In the genomic region with DNA sequence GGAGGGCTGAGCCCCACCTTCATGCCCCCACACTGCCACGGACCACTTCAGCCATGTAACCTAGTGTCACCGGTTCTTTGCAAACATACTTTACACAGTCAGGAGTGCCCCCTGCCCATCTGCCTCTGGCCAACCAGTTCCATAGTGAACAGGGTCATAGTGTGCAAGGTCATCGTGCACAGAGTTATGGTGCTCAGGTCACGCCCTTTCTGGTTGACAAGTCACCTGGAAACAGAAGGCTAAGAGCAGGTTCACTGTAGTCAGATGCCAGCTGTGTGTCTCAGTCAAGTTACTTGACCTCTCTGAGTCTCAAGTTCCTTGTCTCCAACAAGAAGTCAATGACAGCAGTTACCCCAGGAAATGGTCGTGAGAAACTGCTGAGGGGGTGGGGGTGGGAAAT, we compare ENCODE assay signal across 23 mouse cellular contexts.
"Had no signal": no experiment of that assay in that cellular context is flagged by ENCODE, and none has a peak within 500 bp of the region (broad histone marks: within the 10 kb centered on the region; RNA-seq: fewer than 3 reads in every experiment).

No protein-coding gene starts in this region.

- H3K4me2 ChIP-seq: limb, embryonic 13.5 days; liver, embryonic 12.5 days; liver, embryonic 15.5 days; lung, embryonic 15.5 days; midbrain, embryonic 13.5 days; neural tube, embryonic 13.5 days had no signal

- DNase-seq: layer of hippocampus, adult 9-11 months; liver; lung, adult 18-20 months; lung, postnatal 10 days; lung, postnatal 36 days; thymus, adult 2 months; thymus, postnatal 14 days; thymus, postnatal 4 days had no signal

- H3K4me3 ChIP-seq: limb, embryonic 10.5 days; limb, embryonic 13.5 days; liver, embryonic 12.5 days; liver, embryonic 15.5 days; lung, embryonic 15.5 days; megakaryocyte, embryonic 14.5 days; midbrain, embryonic 10.5 days; midbrain, embryonic 13.5 days; myocyte; neural tube, embryonic 13.5 days had no signal

- H3K9me3 ChIP-seq: limb, embryonic 10.5 days; liver, embryonic 12.5 days; liver, embryonic 15.5 days; lung, embryonic 15.5 days; midbrain, embryonic 10.5 days; midbrain, embryonic 13.5 days; neural tube, embryonic 13.5 days had no signal

- H3K4me1 ChIP-seq: liver, embryonic 15.5 days; megakaryocyte, embryonic 14.5 days had no signal

- H3K36me3 ChIP-seq: limb, embryonic 10.5 days; limb, embryonic 13.5 days; liver, embryonic 12.5 days; liver, embryonic 15.5 days; lung, embryonic 15.5 days; midbrain, embryonic 10.5 days; midbrain, embryonic 13.5 days; neural tube, embryonic 13.5 days had no signal

- H3K9ac ChIP-seq: limb, embryonic 13.5 days; liver, embryonic 12.5 days; liver, embryonic 15.5 days; lung, embryonic 15.5 days; midbrain, embryonic 13.5 days; neural tube, embryonic 13.5 days had no signal

- H3K27ac ChIP-seq: kidney, postnatal 0 days; limb, embryonic 10.5 days; limb, embryonic 13.5 days; liver, embryonic 12.5 days; liver, embryonic 15.5 days; lung, embryonic 15.5 days; midbrain, embryonic 10.5 days; midbrain, embryonic 13.5 days; neural tube, embryonic 13.5 days; stomach, postnatal 0 days had no signal

- H3K27me3 ChIP-seq: liver, embryonic 15.5 days; lung, embryonic 15.5 days; midbrain, embryonic 13.5 days had no signal

- ATAC-seq: inflammation-experienced regulatory T-cells, adult 6 months; intestine, embryonic 16.5 days; liver, embryonic 12.5 days; midbrain, embryonic 13.5 days; midbrain, embryonic 16.5 days had no signal
